In the genomic region with DNA sequence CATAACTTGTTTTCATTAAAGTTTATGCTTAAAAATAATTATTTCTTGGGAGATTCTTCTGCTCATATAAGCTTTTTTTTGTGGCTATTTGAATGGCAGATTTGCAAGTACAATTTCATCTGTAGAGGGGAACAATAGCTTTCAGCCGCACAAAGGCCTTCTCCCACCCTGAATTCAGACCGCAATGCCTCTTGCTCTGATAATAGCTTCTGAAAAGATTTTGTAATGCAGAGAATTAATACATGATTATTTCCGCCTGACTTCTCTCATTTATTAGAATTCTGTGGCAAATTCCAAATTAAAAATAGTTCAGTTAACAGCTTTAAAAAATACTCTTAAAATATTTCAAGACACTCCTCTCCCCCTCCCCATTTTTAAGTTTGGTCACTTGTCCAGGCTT, we compare ENCODE assay signal across 20 mouse cellular contexts.
DNase-seq lines count a peak whose midpoint lies in the region; ATAC-seq and TF ChIP-seq lines count a peak whose summit lies in the region.
"Had no signal": no experiment of that assay in that cellular context is flagged by ENCODE, and none has a peak within 500 bp of the region (broad histone marks: within the 10 kb centered on the region; RNA-seq: fewer than 3 reads in every experiment).

No protein-coding gene starts in this region.

- peaks cover 61% of the 10 kb centered on the region for H3K4me1 ChIP-seq in forebrain, embryonic 13.5 days
- peaks cover 80% of the 10 kb centered on the region for H3K4me1 ChIP-seq in hindbrain, embryonic 15.5 days (replicated peaks)
- H3K4me1 ChIP-seq in midbrain, embryonic 16.5 days (ENCODE audit: control insufficient read depth, insufficient read depth, low read length): peaks cover 59% of the 10 kb centered on the region

- H3K9me3 ChIP-seq in forebrain, embryonic 13.5 days (replicated peaks): no peaks in the 10 kb centered on the region
- H3K9me3 ChIP-seq in hindbrain, embryonic 15.5 days: no peaks in the 10 kb centered on the region
- H3K9me3 ChIP-seq in midbrain, embryonic 16.5 days (replicated peaks; ENCODE audit: control insufficient read depth, low read length, poor library complexity, severe bottlenecking): no peaks in the 10 kb centered on the region
- H3K9me3 ChIP-seq: limb, embryonic 13.5 days had no signal

- peak overlapping the region; percentile 73 for H3K4me3 ChIP-seq in forebrain, embryonic 13.5 days
- H3K4me3 ChIP-seq in hindbrain, embryonic 15.5 days: peak overlapping the region; percentile 22; the same call in 1 of the 2 replicates
- peak overlapping the region; percentile 41 for H3K4me3 ChIP-seq in midbrain, embryonic 16.5 days (ENCODE audit: low read depth, low read length)
- H3K4me3 ChIP-seq: gastrocnemius, adult 2 months; heart, adult 2 months had no signal

- 9% methylated on average over 3 of the region's 3 CpGs for WGBS in forebrain, embryonic 13.5 days
- 33% methylated on average over 3 of the region's 3 CpGs for WGBS in hindbrain, embryonic 15.5 days
- WGBS in midbrain, embryonic 16.5 days: 16% methylated on average over 3 of the region's 3 CpGs

- H3K27ac ChIP-seq in forebrain, embryonic 13.5 days: peak overlapping the region; percentile 52; the same call in 1 of the 2 replicates
- no peak overlapping the region for H3K27ac ChIP-seq in hindbrain, embryonic 15.5 days (replicated peaks)
- H3K27ac ChIP-seq in midbrain, embryonic 16.5 days (ENCODE audit: low read length): peak overlapping the region; percentile 81
- H3K27ac ChIP-seq: gastrocnemius, adult 2 months; heart, adult 2 months; limb, embryonic 13.5 days had no signal

- DNase-seq in brain, embryonic 14.5 days (ENCODE audit: low read depth): peak; percentile 79
- DNase-seq in kidney, adult 18-20 months: no peak
- no peak for DNase-seq in ovary, postnatal 36 days (ENCODE audit: low spot score)
- no peak for DNase-seq in urinary bladder, adult 18-20 months (ENCODE audit: low spot score in 2 of 2)
- DNase-seq: adrenal gland, postnatal 14 days; cerebellum, adult 9-11 months; gastrocnemius, adult 2 months; heart, adult 2 months; heart, postnatal 14 days; kidney, adult 11 months; kidney, postnatal 36 days; layer of hippocampus, postnatal 36 days; lung, postnatal 4 days; right cerebral cortex, postnatal 14 days had no signal

- H3K4me2 ChIP-seq in forebrain, embryonic 13.5 days: peak overlapping the region; percentile 51
- H3K4me2 ChIP-seq in hindbrain, embryonic 15.5 days: peak overlapping the region; percentile 90
- H3K4me2 ChIP-seq in midbrain, embryonic 16.5 days (ENCODE audit: low read length): peak overlapping the region; percentile 64
- H3K4me2 ChIP-seq: limb, embryonic 13.5 days had no signal

- TF ChIP-seq CTCF in brain, embryonic 14.5 days (IDR thresholded peaks at IDR 0.05; ENCODE audit: borderline replicate concordance, extremely low read depth, insufficient read depth, insufficient read length): no peak

- no peaks in the 10 kb centered on the region; the same call in 1 of the 2 replicates for H3K36me3 ChIP-seq in forebrain, embryonic 13.5 days (ENCODE audit: poor library complexity, severe bottlenecking)
- H3K36me3 ChIP-seq in hindbrain, embryonic 15.5 days: peaks cover 2% of the 10 kb centered on the region; the same call in 1 of the 2 replicates
- H3K36me3 ChIP-seq in midbrain, embryonic 16.5 days (ENCODE audit: control insufficient read depth, insufficient read depth, low read length): 0 out of 2 replicates have a peak, but pooled peaks cover 3% of the 10 kb centered on the region
- H3K36me3 ChIP-seq: G1E; limb, embryonic 13.5 days had no signal

- peaks cover 79% of the 10 kb centered on the region for H3K27me3 ChIP-seq in forebrain, embryonic 13.5 days
- peaks cover 15% of the 10 kb centered on the region for H3K27me3 ChIP-seq in hindbrain, embryonic 15.5 days
- no peaks in the 10 kb centered on the region for H3K27me3 ChIP-seq in midbrain, embryonic 16.5 days (ENCODE audit: control insufficient read depth, insufficient read depth, low read depth, low read length)

- TF ChIP-seq POLR2A in brain, embryonic 14.5 days (IDR thresholded peaks at IDR 0.05; ENCODE audit: borderline replicate concordance, extremely low read depth, insufficient read depth, insufficient read length, poor library complexity, severe bottlenecking): no peak

- H3K9ac ChIP-seq in forebrain, embryonic 13.5 days: peak overlapping the region; percentile 73
- no peak overlapping the region for H3K9ac ChIP-seq in hindbrain, embryonic 15.5 days
- H3K9ac ChIP-seq in midbrain, embryonic 16.5 days (ENCODE audit: low read depth, low read length): peak overlapping the region; percentile 57; the same call in 1 of the 2 replicates
- H3K9ac ChIP-seq: limb, embryonic 13.5 days had no signal

- ATAC-seq in forebrain, embryonic 13.5 days: no peak
- ATAC-seq in hindbrain, embryonic 15.5 days (ENCODE audit: low FRiP score, low read depth): no peak
- no peak for ATAC-seq in midbrain, embryonic 16.5 days
- no peak for ATAC-seq in frontal cortex, adult (ENCODE audit: low TSS enrichment)

Comparison
In these comparisons a context has a peak if more than half of its experiments do, and no peak if none do; other contexts are left out.
1. H3K4me3 ChIP-seq: peak in every context shown above with its lines; median percentile 73 in forebrain, embryonic 13.5 days; 41 in midbrain, embryonic 16.5 days; 22 in hindbrain, embryonic 15.5 days.